Mouse (Mus musculus) intestine, embryonic 16.5 days (tissue): ENCODE data around the gene Bsdc1. TPM values are rescaled to one million over a fixed set of nuclear protein-coding genes. Genes with fewer than 3 reads are reported as not detected.
A peak's percentile ranks its signal among the peaks of the same experiment; 100 is the strongest.

ENCODE experiments used
- ATAC-seq: fragments of 200-750 bp; cut with Nextera tagmentation; 2 replicates; pipeline ENCODE4 v1.8.0; 2017; ENCODE audit warnings: moderate TSS enrichment, moderate library complexity
- H3K27ac ChIP-seq: fragments of 300-500 bp; sonication (generic); 2 replicates; pipeline ENCODE4 v1.5.1; 2014; ENCODE audit warnings: mild to moderate bottlenecking, low read length
- H3K27me3 ChIP-seq: fragments of 300-500 bp; sonication (generic); replicated peaks from 2 replicates; pipeline ENCODE4 v1.6.1; 2014; ENCODE audit warnings: low read length, control low read depth, mixed read lengths; ENCODE audit not compliant: control insufficient read depth, insufficient read depth
- H3K36me3 ChIP-seq: fragments of 300-500 bp; sonication (generic); 2 replicates; pipeline ENCODE4 v1.6.1; 2014; ENCODE audit warnings: low read length, control low read depth; ENCODE audit not compliant: control insufficient read depth, insufficient read depth
- H3K4me1 ChIP-seq: fragments of 300-500 bp; sonication (generic); 2 replicates; pipeline ENCODE4 v1.6.1; 2014; ENCODE audit warnings: low read length, control low read depth, mixed read lengths; ENCODE audit not compliant: control insufficient read depth, insufficient read depth
- H3K4me2 ChIP-seq: fragments of 300-500 bp; sonication (generic); 2 replicates; pipeline ENCODE4 v1.6.1; 2014; ENCODE audit warnings: low read depth, low read length, control low read depth
- H3K4me3 ChIP-seq: fragments of 300-500 bp; sonication (generic); 2 replicates; pipeline ENCODE4 v1.5.1; 2014; ENCODE audit warnings: mild to moderate bottlenecking, low read length
- H3K9ac ChIP-seq: fragments of 300-500 bp; sonication (generic); 2 replicates; pipeline ENCODE4 v1.6.1; 2014; ENCODE audit warnings: low read depth, low read length
- H3K9me3 ChIP-seq: fragments of 300-500 bp; sonication (generic); 2 replicates; pipeline ENCODE4 v1.6.1; 2016; ENCODE audit warnings: low read length, control low read depth; ENCODE audit not compliant: control insufficient read depth
- WGBS: fragments of 180-500 bp; shearing (Covaris S2); extraction: QIAGEN DNeasy Blood & Tissue Kit; methylation state at CpG from one replicate; pipeline ENCODE4 v1.1.7; 2014; 5-methylcytosine and 5-hydroxymethylcytosine counted together
- polyA plus RNA-seq: library from polyadenylated mRNA; unstranded; fragments of >200 nt; fragmentation: Nextera tagmentation; extraction: Ambion mirVana; gene quantifications from 2 replicates; pipeline ENCODE4 v1.2.1, GENCODE M21; 2015

The Bsdc1 gene
- polyA plus RNA-seq, 1 experiment from 2014 or later = 24.5 TPM

GRCm38 (mm10) chr4:129463097-129464059 lies 2.0 kb downstream of the Bsdc1 start:
- no peak overlapping the region for H3K4me2 ChIP-seq
- H3K4me3 ChIP-seq = no peak overlapping the region
- H3K27me3 ChIP-seq = no peaks in the 10 kb centered on the region
- H3K4me1 ChIP-seq = peaks cover 9% of the 10 kb centered on the region
- no peak overlapping the region for H3K9ac ChIP-seq
- no peaks in the 10 kb centered on the region for H3K36me3 ChIP-seq
- no peaks in the 10 kb centered on the region for H3K9me3 ChIP-seq
- no peak for ATAC-seq
- H3K27ac ChIP-seq = no peak overlapping the region
- 85% methylated on average over 24 of the region's 24 CpGs for WGBS

- Histone ChIP-seq H3K27me3 (no peaks in the 10 kb centered on the region), H3K9me3 (no peaks in the 10 kb centered on the region), H3K4me3 (no peak overlapping the region), H3K27ac (no peak overlapping the region), H3K9ac (no peak overlapping the region), H3K4me2 (no peak overlapping the region), H3K4me1 (peaks cover 9% of the 10 kb centered on the region), H3K36me3 (no peaks in the 10 kb centered on the region; the same call in 1 of the 2 replicates)
- ATAC-seq = no peak
- WGBS = 82% methylated on average over 4 of the region's 4 CpGs
These were observed 3.0 kb downstream of the Bsdc1 start for GRCm38 (mm10) chr4:129464286-129464815.

GRCm38 (mm10) chr4:129476047-129476446 lies 14.7 kb downstream of the Bsdc1 start:
- H3K27ac ChIP-seq = no peak overlapping the region
- H3K9ac ChIP-seq = no peak overlapping the region
- 92% methylated on average over 11 of the region's 11 CpGs for WGBS
- H3K27me3 ChIP-seq = no peaks in the 10 kb centered on the region
- no peak overlapping the region for H3K4me2 ChIP-seq
- H3K4me1 ChIP-seq = no peaks in the 10 kb centered on the region; the same call in 1 of the 2 replicates
- no peaks in the 10 kb centered on the region for H3K9me3 ChIP-seq
- peaks cover 31% of the 10 kb centered on the region for H3K36me3 ChIP-seq
- no peak for ATAC-seq
- H3K4me3 ChIP-seq = no peak overlapping the region

GRCm38 (mm10) chr4:129479863-129480262 lies 18.5 kb downstream of the Bsdc1 start:
- Histone ChIP-seq H3K9ac (no peak overlapping the region), H3K27ac (no peak overlapping the region), H3K4me3 (no peak overlapping the region), H3K9me3 (no peaks in the 10 kb centered on the region), H3K4me1 (no peaks in the 10 kb centered on the region; the same call in 1 of the 2 replicates), H3K4me2 (no peak overlapping the region), H3K27me3 (no peaks in the 10 kb centered on the region), H3K36me3 (peaks cover 8% of the 10 kb centered on the region)
- ATAC-seq = no peak
- WGBS = 87% methylated on average over 3 of the region's 3 CpGs

- Histone ChIP-seq H3K4me1 (no peaks in the 10 kb centered on the region; the same call in 1 of the 2 replicates), H3K27ac (no peak overlapping the region), H3K36me3 (peaks cover 14% of the 10 kb centered on the region; the same call in 1 of the 2 replicates), H3K27me3 (no peaks in the 10 kb centered on the region), H3K9ac (no peak overlapping the region), H3K4me2 (no peak overlapping the region), H3K4me3 (no peak overlapping the region), H3K9me3 (no peaks in the 10 kb centered on the region)
- 90% methylated on average over 1 of the region's 1 CpGs for WGBS
- 0 out of 2 replicates have a peak, but pooled peaks have one; percentile 26 for ATAC-seq
These were observed 19.7 kb downstream of the Bsdc1 start for GRCm38 (mm10) chr4:129481090-129481489.

- ATAC-seq = peak; percentile 52
- Histone ChIP-seq H3K27ac (no peak within 1 kb of the TSS), H3K9ac (peak within 1 kb of the TSS; percentile 56), H3K4me2 (peak within 1 kb of the TSS; percentile 63), H3K4me1 (peaks cover 10% of the 10 kb centered on the region), H3K36me3 (peaks cover 9% of the 10 kb centered on the region), H3K9me3 (no peaks in the 10 kb centered on the region), H3K27me3 (peaks cover 7% of the 10 kb centered on the region; the same call in 1 of the 2 replicates), H3K4me3 (peak within 1 kb of the TSS; percentile 42)
- WGBS = 5% methylated on average over 70 of the region's 70 CpGs
These were observed 29.8 kb downstream of the Bsdc1 start, which contains the start of the genes Tssk3 and Fam229a for GRCm38 (mm10) chr4:129490972-129491880. TSS of gene Tssk3 (minus strand) at chr4:129491022. TSS of gene Fam229a (plus strand) at chr4:129491190.

- Histone ChIP-seq H3K4me3 (no peak overlapping the region), H3K27me3 (peaks cover 7% of the 10 kb centered on the region; the same call in 1 of the 2 replicates), H3K4me2 (no peak overlapping the region), H3K9me3 (no peaks in the 10 kb centered on the region), H3K36me3 (no peaks in the 10 kb centered on the region), H3K9ac (no peak overlapping the region), H3K4me1 (peaks cover 15% of the 10 kb centered on the region), H3K27ac (no peak overlapping the region)
- no peak for ATAC-seq
- WGBS = 71% methylated on average over 6 of the region's 7 CpGs
These were observed 33.3 kb downstream of the Bsdc1 start for GRCm38 (mm10) chr4:129494681-129495080.

GRCm38 (mm10) chr4:129495672-129496562 lies 34.5 kb downstream of the Bsdc1 start:
- ATAC-seq = no peak
- Histone ChIP-seq H3K9ac (no peak overlapping the region), H3K4me1 (peaks cover 22% of the 10 kb centered on the region), H3K36me3 (no peaks in the 10 kb centered on the region), H3K27me3 (peaks cover 7% of the 10 kb centered on the region; the same call in 1 of the 2 replicates), H3K9me3 (no peaks in the 10 kb centered on the region), H3K27ac (peak overlapping the region; percentile 16; the same call in 1 of the 2 replicates), H3K4me2 (no peak overlapping the region), H3K4me3 (no peak overlapping the region)
- 34% methylated on average over 16 of the region's 16 CpGs for WGBS
